Mouse (Mus musculus): ENCODE results near the gene Cercam. TPM values are rescaled to one million over a fixed set of nuclear protein-coding genes. Genes with fewer than 3 reads are reported as not detected.

The Cercam gene
- polyA plus RNA-seq (2012; rRNA removed; ENCODE audit: low replicate concordance), result 3.5 and 5.8 TPM in 2 replicates

DNA sequence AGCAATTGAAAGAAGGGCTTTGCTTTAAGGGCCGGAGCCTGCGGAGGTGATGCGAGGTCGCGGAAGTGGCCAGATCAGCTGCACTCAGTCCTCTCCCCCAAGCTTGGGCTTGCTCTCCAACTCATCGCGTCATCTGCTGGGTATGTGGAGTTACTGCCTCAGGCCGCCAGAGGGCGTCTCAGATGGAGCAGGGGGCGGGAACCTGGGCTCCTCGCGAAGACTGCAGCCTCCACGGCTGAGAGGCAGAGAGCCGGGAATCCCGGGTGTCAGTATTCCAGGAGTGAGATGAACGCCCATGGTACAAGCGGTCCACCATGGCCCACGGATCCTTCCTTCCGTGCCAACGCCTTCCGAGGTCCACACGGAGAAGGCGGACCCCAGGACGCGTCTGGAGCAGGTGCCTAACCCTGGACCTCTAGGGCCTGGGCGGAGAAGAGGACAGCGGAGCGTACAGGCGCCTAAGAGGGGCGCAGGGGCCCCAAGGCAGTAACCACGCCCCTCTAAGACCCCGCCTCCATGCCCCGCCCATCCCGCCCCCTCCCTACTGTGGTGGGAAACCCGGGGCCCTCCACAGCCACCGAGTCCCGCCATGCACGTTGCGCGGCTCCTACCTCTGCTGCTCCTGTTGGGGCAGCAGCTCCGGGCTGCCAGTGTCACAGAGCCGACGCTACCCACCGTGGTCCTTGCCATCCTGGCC, at the start of gene Cercam:
TSS of gene Cercam (plus strand) at position 216 of the 697 bp plus-strand sequence.

DNA sequence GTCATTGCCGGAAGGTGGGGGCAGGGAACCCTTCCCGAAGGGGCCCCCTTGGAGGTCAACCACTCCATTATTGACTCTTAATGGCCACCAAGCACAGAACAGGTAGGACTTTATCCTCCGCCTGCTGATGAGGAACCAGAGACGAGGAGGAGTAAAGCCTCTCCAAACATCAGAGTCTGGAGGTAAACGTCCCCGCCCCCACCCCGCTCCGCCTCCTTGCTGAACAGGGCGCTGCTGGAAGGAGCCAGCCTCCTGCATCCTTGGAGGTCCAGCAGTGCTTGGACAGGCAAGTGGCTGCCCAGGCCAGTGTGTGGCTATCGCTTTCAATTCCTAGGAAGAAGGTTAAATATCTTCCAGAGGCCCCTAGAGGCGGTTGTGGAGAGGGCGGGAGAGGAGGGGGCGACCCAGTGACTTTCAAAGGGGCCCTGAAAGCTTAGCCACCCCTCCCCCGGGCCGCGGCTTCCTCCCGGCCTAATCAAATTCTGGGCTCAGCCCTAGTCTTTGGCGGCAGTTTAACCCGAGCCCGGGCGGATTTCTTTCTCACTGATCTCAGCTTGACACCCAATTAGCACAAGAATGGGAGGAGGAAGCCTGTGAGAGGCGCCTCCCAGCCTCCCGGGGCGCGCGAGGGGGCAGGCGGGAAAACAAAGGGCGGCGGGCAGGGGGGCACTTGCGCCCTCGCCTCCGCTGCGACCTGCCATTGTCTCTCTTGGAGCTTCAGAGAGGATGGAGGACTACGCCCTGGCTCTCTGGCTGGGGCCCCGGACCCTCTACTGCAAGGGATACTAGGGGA, 48.7 kb upstream of the Cercam start, which contains the start of gene Urm1:
TSS of gene Urm1 (plus strand) at position 51 of the 793 bp plus-strand sequence.

DNA sequence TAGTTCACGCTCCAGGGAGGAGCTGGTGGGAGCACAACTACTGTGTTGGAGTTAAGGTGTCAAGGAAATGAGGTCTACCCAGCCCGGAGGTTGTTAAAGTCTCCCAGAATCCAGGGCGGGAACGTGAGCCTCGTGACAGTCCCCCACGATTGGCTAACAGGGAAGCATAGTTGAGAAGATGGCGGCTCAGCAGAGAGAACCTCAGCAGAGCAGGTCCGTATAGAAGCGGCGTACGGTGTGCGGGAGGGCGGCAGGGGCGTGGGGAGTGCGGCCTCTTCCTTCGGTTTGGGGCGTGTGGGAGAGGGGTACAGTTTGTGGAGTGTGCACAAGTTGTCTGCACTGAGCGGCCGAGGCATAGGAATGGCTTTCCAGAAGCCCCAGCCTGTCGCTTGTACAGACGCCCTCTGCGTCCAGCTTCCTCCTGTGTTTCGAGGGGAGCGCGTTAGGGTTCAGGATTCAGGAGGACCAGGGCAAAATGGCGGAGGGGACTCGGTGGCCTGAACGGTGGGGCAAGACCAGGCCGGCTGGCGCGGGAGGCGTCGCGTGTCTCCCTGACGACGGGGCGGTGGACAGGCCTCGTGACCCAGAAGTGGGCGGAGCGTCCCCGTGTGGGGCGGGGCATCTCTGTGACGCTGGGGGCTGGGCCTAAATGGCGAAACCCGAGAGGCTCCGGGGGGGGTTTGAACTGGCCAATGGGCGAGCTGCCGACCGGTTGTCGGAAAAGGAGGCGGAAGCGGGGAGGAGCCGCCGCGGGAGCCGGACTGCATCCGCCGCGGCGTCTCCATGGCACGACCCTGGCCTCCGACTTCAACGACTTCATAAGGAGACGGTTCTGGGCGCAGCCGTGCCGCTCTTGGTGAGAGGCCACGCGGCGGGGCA, 20.3 kb downstream of the Cercam start, which contains the start of gene Odf2:
TSS of gene Odf2 (plus strand) at position 156 of the 879 bp plus-strand sequence.

Other genes with a start within 250 kb of the Cercam start
- 19.4 and 22.6 TPM in 2 replicates for gene Rapgef1, start 249.4 kb upstream of the Cercam start, polyA plus RNA-seq (2012; rRNA removed; ENCODE audit: low replicate concordance)
- gene Gm13420, start 117.5 kb upstream of the Cercam start, polyA plus RNA-seq (2012; rRNA removed; ENCODE audit: low replicate concordance), result 0.70 and 2.1 TPM in 2 replicates
- gene Gm13547, start 109.9 kb upstream of the Cercam start, polyA plus RNA-seq (2012; rRNA removed; ENCODE audit: low replicate concordance), result not detected in 2 replicates
- gene Coq4, start 81.7 kb upstream of the Cercam start, polyA plus RNA-seq (2012; rRNA removed; ENCODE audit: low replicate concordance), result 192 and 202 TPM in 2 replicates
- 21.0 and 31.9 TPM in 2 replicates for gene Trub2, start 80.7 kb upstream of the Cercam start, polyA plus RNA-seq (2012; rRNA removed; ENCODE audit: low replicate concordance)
- 251 and 1,003 TPM in 2 replicates for gene Slc27a4, start 66.5 kb upstream of the Cercam start, polyA plus RNA-seq (2012; rRNA removed; ENCODE audit: low replicate concordance)
- gene Urm1, start 49.1 kb upstream of the Cercam start, polyA plus RNA-seq (2012; rRNA removed; ENCODE audit: low replicate concordance), result 51.0 and 51.8 TPM in 2 replicates
- gene Odf2, start 20.1 kb downstream of the Cercam start, polyA plus RNA-seq (2012; rRNA removed; ENCODE audit: low replicate concordance), result 9.2 and 13.0 TPM in 2 replicates
- 5.0 and 6.3 TPM in 2 replicates for gene Gle1, start 66.3 kb downstream of the Cercam start, polyA plus RNA-seq (2012; rRNA removed; ENCODE audit: low replicate concordance)
- 69.7 and 87.6 TPM in 2 replicates for gene Sptan1, start 96.4 kb downstream of the Cercam start, polyA plus RNA-seq (2012; rRNA removed; ENCODE audit: low replicate concordance)
- 9.6 and 10.9 TPM in 2 replicates for gene Wdr34, start 179.7 kb downstream of the Cercam start, polyA plus RNA-seq (2012; rRNA removed; ENCODE audit: low replicate concordance)
- gene Set, start 188.2 kb downstream of the Cercam start, polyA plus RNA-seq (2012; rRNA removed; ENCODE audit: low replicate concordance), result 38.4 and 44.9 TPM in 2 replicates
- gene Pkn3, start 208.5 kb downstream of the Cercam start, polyA plus RNA-seq (2012; rRNA removed; ENCODE audit: low replicate concordance), result 7.9 and 10.0 TPM in 2 replicates
- gene Zdhhc12, start 224.5 kb downstream of the Cercam start, polyA plus RNA-seq (2012; rRNA removed; ENCODE audit: low replicate concordance), result 92.1 and 211 TPM in 2 replicates

Measured in duodenum, adult 2 months (tissue).